In the genomic region with DNA sequence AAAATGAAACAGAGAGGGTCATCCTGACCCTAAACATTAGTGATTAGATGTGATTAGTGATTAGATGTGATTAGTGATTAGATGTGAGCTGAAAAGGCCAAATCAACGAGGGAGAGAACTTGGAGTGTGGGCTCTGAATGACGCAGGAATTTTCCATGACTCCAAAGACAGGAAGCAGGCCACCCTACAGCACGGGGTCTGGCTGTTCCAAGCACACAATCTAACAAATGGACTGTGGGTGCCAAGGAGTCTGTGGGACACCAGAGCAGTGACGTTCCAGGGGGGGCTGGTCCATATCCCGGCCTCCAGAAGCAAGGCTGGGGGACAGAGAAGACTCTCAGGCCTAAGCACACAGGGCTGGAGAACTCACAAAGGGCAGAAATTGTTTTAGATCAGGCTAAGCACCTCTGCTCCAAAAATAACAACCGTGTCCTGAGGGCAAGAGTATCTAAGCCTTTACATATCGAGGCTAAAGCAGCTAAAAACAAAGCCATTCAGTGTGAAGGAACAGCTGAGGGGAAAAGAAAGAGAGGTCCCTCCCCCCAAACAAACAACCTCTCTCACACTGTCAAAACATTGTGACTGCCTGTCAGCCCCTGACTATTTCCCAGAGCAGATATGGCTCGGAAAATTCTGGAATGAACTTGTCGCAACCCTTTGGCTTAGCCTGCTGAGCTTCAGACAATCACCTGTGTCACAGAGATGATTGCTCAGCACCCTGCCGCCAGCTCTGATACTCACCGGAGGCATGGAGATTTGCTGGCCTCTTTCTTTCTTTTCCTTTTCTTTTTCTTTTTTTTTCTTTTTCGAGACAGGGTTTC, we compare ENCODE assay signal across 10 mouse cellular contexts. TPM values are rescaled to one million over a fixed set of nuclear protein-coding genes. Genes with fewer than 3 reads are reported as not detected.
DNase-seq lines count a peak whose midpoint lies in the region; ATAC-seq and TF ChIP-seq lines count a peak whose summit lies in the region.
"Had no signal": no experiment of that assay in that cellular context is flagged by ENCODE, and none has a peak within 500 bp of the region (broad histone marks: within the 10 kb centered on the region; RNA-seq: fewer than 3 reads in every experiment).

No protein-coding gene starts in this region.

- TF ChIP-seq CTCF in lung, adult 2 months (IDR thresholded peaks at IDR 0.05; ENCODE audit: insufficient read depth, low read length): no peak

- H3K36me3 ChIP-seq in embryonic facial prominence, embryonic 11.5 days (replicated peaks; ENCODE audit: control insufficient read depth, insufficient read depth, low read depth, low read length): no peaks in the 10 kb centered on the region
- H3K36me3 ChIP-seq in embryonic facial prominence, embryonic 10.5 days (replicated peaks): no peaks in the 10 kb centered on the region

- no peaks in the 10 kb centered on the region for H3K27me3 ChIP-seq in embryonic facial prominence, embryonic 11.5 days (ENCODE audit: control insufficient read depth, insufficient read depth, low read length)
- no peaks in the 10 kb centered on the region for H3K27me3 ChIP-seq in embryonic facial prominence, embryonic 10.5 days (replicated peaks; ENCODE audit: low read depth, poor library complexity, severe bottlenecking)

- ATAC-seq in embryonic facial prominence, embryonic 11.5 days (replicated peaks; ENCODE audit: insufficient number of reproducible peaks, low FRiP score, low TSS enrichment, low read depth): 0 out of 2 replicates have a peak, but pooled peaks have one; percentile 26

- H3K27ac ChIP-seq in embryonic facial prominence, embryonic 11.5 days (replicated peaks; ENCODE audit: low read depth, low read length): no peak overlapping the region
- no peak overlapping the region; the same call in 1 of the 2 replicates for H3K27ac ChIP-seq in embryonic facial prominence, embryonic 10.5 days (replicated peaks)

- no peaks in the 10 kb centered on the region for H3K9me3 ChIP-seq in embryonic facial prominence, embryonic 11.5 days (replicated peaks; ENCODE audit: control insufficient read depth, low read length)
- H3K9me3 ChIP-seq in embryonic facial prominence, embryonic 10.5 days: no peaks in the 10 kb centered on the region

- no peak overlapping the region for H3K4me2 ChIP-seq in embryonic facial prominence, embryonic 11.5 days (ENCODE audit: low read depth, low read length)
- H3K4me2 ChIP-seq: lung, embryonic 14.5 days had no signal

- WGBS in embryonic facial prominence, embryonic 11.5 days: 47% methylated on average over 12 of the region's 12 CpGs
- 47% methylated on average over 12 of the region's 12 CpGs for WGBS in embryonic facial prominence, embryonic 10.5 days
- WGBS in lung, adult 2 months: 43% methylated on average over 12 of the region's 12 CpGs

- H3K4me3 ChIP-seq in embryonic facial prominence, embryonic 11.5 days (ENCODE audit: low read depth, low read length): no peak overlapping the region
- no peak overlapping the region for H3K4me3 ChIP-seq in embryonic facial prominence, embryonic 10.5 days
- no peak overlapping the region for H3K4me3 ChIP-seq in lung, adult 2 months (replicated peaks; ENCODE audit: extremely low read depth, low read depth, low read length)

- H3K4me1 ChIP-seq in embryonic facial prominence, embryonic 11.5 days (ENCODE audit: control insufficient read depth, insufficient read depth, low read length): no peaks in the 10 kb centered on the region
- peaks cover 16% of the 10 kb centered on the region for H3K4me1 ChIP-seq in embryonic facial prominence, embryonic 10.5 days
- H3K4me1 ChIP-seq in lung, adult 2 months (ENCODE audit: control insufficient read depth, insufficient read depth, low read length): no peaks in the 10 kb centered on the region; the same call in 1 of the 2 replicates

- H3K9ac ChIP-seq in embryonic facial prominence, embryonic 11.5 days (replicated peaks; ENCODE audit: low read length): no peak overlapping the region
- H3K9ac ChIP-seq: lung, embryonic 14.5 days had no signal

- TF ChIP-seq POLR2A in lung, adult 2 months (IDR thresholded peaks at IDR 0.05; ENCODE audit: borderline replicate concordance, extremely low read depth, low read depth, low read length): no peak

- DNase-seq in embryonic facial prominence, embryonic 11.5 days (ENCODE audit: low spot score): peak; percentile 25
- no peak for DNase-seq in embryonic facial prominence, embryonic 10.5 days (ENCODE audit: low spot score)
- peak; percentile 27 to 52 for DNase-seq in lung, adult 18-20 months
- DNase-seq in lung, adult 2 months: no peak
- DNase-seq in kidney, postnatal 25 days: peak; percentile 23 to 54
- DNase-seq in ovary, postnatal 36 days (ENCODE audit: low spot score): no peak
- DNase-seq in embryo, embryonic 9.5 days (ENCODE audit: extremely low spot score): no peak
- no peak for DNase-seq in left cerebral cortex, adult 18-20 months (ENCODE audit: low spot score in 2 of 2)
- DNase-seq: left cerebral cortex, postnatal 4 days; lung, embryonic 14.5 days had no signal

RNA-seq across cellular contexts. Expression of a gene that starts 27.4 kb away (rescaled TPM):
- polyA plus RNA-seq in embryonic facial prominence, embryonic 11.5 days (2014; fragmentation: Nextera tagmentation; extraction: Ambion mirVana): 301 and 308 TPM in 2 replicates
- polyA plus RNA-seq in embryonic facial prominence, embryonic 10.5 days (2016; fragmentation: Nextera tagmentation; extraction: Ambion mirVana): 264 and 272 TPM in 2 replicates
- 183 and 200 TPM in 2 replicates for polyA plus RNA-seq in lung, adult 2 months (2012; rRNA removed)
- total RNA-seq in left cerebral cortex, adult 18-20 months (2021): 10 to 100 TPM; 59.8 to 64.8 TPM

Comparison
In these comparisons a context has a peak if more than half of its experiments do, and no peak if none do; other contexts are left out.
1. DNase-seq: peak in embryonic facial prominence, embryonic 11.5 days (single experiment), lung, adult 18-20 months (2 of 2) and kidney, postnatal 25 days (2 of 2); none in embryonic facial prominence, embryonic 10.5 days (single experiment), lung, adult 2 months (single experiment), ovary, postnatal 36 days (single experiment), embryo, embryonic 9.5 days (single experiment) and left cerebral cortex, adult 18-20 months (0 of 2).